Mouse (Mus musculus): ENCODE data around the gene Isoc2a.

- TF ChIP-seq CTCF (IDR thresholded peaks at IDR 0.05; ENCODE audit: low read depth) (no peak), EP300 (IDR thresholded peaks at IDR 0.05; ENCODE audit: low read depth) (no peak)
Observed at GRCm38 (mm10) chr7:4922508-4922907, 45.6 kb downstream of the Isoc2a start.
